Mouse (Mus musculus): Measurements from ENCODE around the gene Hrasls5. TPM values are rescaled to one million over a fixed set of nuclear protein-coding genes. Genes with fewer than 3 reads are reported as not detected.

The Hrasls5 gene
- polyA plus RNA-seq, 1 experiment = 1.7 TPM

DNA sequence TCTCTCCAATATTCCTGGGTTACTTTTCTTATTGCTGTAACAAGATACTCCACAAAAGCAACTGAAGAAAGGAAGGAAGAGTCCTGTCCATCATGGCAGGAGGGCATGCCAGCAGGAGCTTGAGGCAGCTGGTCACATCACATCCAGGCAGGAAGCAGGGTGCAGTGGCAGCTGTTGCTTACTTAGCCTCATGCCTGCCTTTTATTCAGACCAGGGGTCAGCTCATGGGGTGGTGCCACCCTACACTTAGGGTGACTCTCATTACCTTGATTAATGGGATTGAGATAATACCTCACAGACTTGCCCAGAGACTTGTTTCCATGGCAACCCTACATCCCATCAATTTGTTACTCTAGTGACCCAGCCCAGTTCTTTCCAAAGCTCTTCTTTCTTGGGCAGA, 7.3 kb upstream of the Hrasls5 start:
- Histone ChIP-seq H3K27me3 (ENCODE audit: control insufficient read depth, insufficient read depth, low read length) (no peaks in the 10 kb centered on the region), H3K27ac (ENCODE audit: control insufficient read depth, insufficient read depth, low read length) (no peak overlapping the region), H3K4me3 (ENCODE audit: control insufficient read depth, insufficient read depth, low read length) (no peak overlapping the region), H3K4me1 (replicated peaks; ENCODE audit: control insufficient read depth, insufficient read depth, low read length) (peaks cover 12% of the 10 kb centered on the region), H3K36me3 (ENCODE audit: control insufficient read depth, insufficient read depth, low read length) (no peaks in the 10 kb centered on the region)
- no peak for DNase-seq
- TF ChIP-seq POLR2A (IDR thresholded peaks at IDR 0.05; ENCODE audit: control insufficient read depth, extremely low read depth, insufficient read depth, low read length, poor library complexity) (no peak), CTCF (IDR thresholded peaks at IDR 0.05; ENCODE audit: borderline replicate concordance, control insufficient read depth, extremely low read depth, insufficient read depth, low read length, poor library complexity) (no peak)

DNA sequence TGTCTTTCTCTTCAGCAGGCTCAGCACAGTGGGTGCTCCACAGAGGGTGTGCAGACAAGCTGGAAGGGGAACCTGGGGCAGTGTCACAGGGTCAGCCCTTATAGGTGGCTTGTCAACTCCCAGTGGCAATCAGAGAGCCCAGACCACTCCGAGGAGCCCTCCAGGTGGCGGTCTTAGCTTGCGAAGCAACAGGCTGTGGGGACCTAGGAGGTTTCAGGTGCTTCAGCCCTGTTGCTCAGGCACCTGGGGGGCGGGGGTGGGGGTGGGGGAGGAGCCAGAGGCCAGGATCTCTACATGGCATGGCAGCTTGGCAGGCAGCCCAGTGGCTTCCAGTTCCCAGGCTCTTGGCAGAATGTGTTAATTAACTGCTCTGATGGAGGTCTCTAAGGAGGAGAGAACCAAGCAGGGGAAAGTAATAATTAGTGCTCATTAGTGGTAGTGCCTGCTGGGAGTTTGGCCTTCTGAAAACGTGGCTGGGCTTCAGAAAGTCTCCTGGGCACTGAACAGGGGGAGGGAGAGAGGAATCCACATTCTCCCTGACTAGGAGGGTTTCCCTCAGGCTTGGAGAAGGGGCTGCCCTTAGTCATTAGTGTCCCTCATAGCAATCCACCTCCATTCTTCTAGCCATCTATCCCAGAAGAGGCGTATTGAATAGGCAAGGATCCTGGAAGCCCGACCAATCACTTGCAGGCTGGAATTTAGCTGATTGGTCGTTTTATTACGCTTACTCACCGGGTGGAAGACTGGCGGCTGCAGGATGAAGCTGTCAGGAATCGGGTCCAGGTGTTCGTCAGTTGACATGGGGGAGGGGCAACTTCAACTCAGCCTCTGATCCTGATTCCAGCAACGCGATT, 6.2 kb upstream of the Hrasls5 start:
- DNase-seq = no peak
- Histone ChIP-seq H3K4me1 (replicated peaks; ENCODE audit: control insufficient read depth, insufficient read depth, low read length) (peaks cover 12% of the 10 kb centered on the region), H3K36me3 (ENCODE audit: control insufficient read depth, insufficient read depth, low read length) (no peaks in the 10 kb centered on the region), H3K4me3 (ENCODE audit: control insufficient read depth, insufficient read depth, low read length) (no peak overlapping the region), H3K27me3 (ENCODE audit: control insufficient read depth, insufficient read depth, low read length) (no peaks in the 10 kb centered on the region), H3K27ac (ENCODE audit: control insufficient read depth, insufficient read depth, low read length) (no peak overlapping the region)
- TF ChIP-seq POLR2A (IDR thresholded peaks at IDR 0.05; ENCODE audit: control insufficient read depth, extremely low read depth, insufficient read depth, low read length, poor library complexity) (no peak), CTCF (IDR thresholded peaks at IDR 0.05; ENCODE audit: borderline replicate concordance, control insufficient read depth, extremely low read depth, insufficient read depth, low read length, poor library complexity) (no peak)
- 28% methylated on average over 15 of the region's 15 CpGs for WGBS

DNA sequence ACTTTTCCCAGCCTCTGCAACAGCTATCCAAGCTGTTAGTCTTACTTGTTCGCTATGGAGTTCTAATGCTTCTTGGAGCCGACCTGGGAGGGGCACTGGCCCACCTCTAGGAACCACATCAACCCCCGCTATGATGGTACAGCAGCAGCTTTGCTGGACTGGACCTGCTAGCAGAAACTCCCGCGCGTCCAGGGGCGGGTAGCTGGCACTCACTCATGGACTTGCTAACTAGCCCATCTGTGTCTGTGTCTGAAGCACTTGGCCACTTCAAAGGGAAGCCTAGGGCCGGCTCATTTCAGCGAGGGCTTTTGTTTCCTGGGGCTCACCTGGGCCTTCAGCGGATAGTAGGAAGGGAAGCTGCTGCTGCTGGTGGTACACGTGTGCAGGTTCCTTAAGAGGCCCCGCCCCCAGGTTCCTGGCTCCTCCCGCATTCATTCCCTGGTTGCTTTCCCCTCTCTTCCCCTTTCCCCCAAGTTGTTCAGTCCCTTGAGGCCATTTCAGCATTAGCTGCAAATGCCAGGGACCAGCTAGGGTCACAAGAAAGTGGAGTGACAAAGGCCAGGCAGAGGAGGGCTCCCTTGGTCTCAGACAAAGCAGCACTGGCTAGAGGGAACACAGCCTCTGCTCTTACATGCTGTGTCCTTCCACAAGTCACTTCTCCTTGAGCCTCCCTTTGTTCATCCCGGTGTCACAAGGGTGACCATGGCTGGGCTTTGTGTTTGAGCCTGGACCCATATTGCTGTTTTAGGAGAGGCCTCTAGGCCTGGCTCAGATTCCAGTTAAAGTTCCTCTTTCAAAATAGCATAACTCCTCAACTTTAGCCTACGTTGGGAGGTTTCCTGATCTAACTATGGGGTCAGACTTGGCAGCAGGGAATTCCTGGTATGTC, 5.3 kb upstream of the Hrasls5 start, which contains the start of gene Lgals12:
Lgals12 (minus strand) TSS at position 393 of the 889 bp plus-strand sequence.
- WGBS = 38% methylated on average over 15 of the region's 15 CpGs
- DNase-seq = no peak
- TF ChIP-seq CTCF (IDR thresholded peaks at IDR 0.05; ENCODE audit: borderline replicate concordance, control insufficient read depth, extremely low read depth, insufficient read depth, low read length, poor library complexity) = no peak
- H3K36me3 ChIP-seq (ENCODE audit: control insufficient read depth, insufficient read depth, low read length) = no peaks in the 10 kb centered on the region
- H3K4me1 ChIP-seq (replicated peaks; ENCODE audit: control insufficient read depth, insufficient read depth, low read length) = peaks cover 12% of the 10 kb centered on the region
- no peak within 1 kb of the TSS for H3K4me3 ChIP-seq (ENCODE audit: control insufficient read depth, insufficient read depth, low read length)
- H3K27ac ChIP-seq (ENCODE audit: control insufficient read depth, insufficient read depth, low read length) = no peak within 1 kb of the TSS
- no peaks in the 10 kb centered on the region for H3K27me3 ChIP-seq (ENCODE audit: control insufficient read depth, insufficient read depth, low read length)

DNA sequence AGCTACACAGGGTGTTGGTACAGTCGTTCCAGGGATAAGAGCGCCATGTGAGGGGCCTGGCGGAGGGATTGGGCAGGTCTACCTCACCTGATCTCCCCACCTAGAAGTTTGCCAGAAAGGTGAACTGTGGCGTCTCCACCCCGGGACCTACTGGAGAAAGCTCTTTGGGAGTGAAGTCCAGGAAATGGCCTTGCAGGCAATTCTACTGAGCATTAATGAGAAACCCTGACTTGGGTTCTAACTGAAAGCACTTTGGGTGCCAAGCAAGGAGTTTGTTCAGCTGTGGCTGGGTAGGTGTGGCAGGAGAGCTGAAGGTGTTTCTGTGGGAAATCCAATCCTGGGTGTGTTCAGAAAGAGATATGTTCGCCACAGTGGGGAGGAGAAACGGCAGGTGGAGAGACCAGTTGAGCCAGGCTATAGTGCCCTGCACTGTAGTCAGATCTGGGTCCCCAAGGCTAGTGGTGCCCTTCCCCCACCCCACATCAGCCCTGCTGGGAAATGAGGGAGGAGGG, 4.6 kb upstream of the Hrasls5 start:
- no peaks in the 10 kb centered on the region for H3K36me3 ChIP-seq (ENCODE audit: control insufficient read depth, insufficient read depth, low read length)
- H3K4me3 ChIP-seq (ENCODE audit: control insufficient read depth, insufficient read depth, low read length) = no peak overlapping the region
- H3K27me3 ChIP-seq (ENCODE audit: control insufficient read depth, insufficient read depth, low read length) = no peaks in the 10 kb centered on the region; the same call in 1 of the 2 replicates
- TF ChIP-seq POLR2A (IDR thresholded peaks at IDR 0.05; ENCODE audit: control insufficient read depth, extremely low read depth, insufficient read depth, low read length, poor library complexity) = no peak
- DNase-seq = no peak
- no peak overlapping the region for H3K27ac ChIP-seq (ENCODE audit: control insufficient read depth, insufficient read depth, low read length)
- 65% methylated on average over 7 of the region's 7 CpGs for WGBS
- H3K4me1 ChIP-seq (replicated peaks; ENCODE audit: control insufficient read depth, insufficient read depth, low read length) = peaks cover 12% of the 10 kb centered on the region

DNA sequence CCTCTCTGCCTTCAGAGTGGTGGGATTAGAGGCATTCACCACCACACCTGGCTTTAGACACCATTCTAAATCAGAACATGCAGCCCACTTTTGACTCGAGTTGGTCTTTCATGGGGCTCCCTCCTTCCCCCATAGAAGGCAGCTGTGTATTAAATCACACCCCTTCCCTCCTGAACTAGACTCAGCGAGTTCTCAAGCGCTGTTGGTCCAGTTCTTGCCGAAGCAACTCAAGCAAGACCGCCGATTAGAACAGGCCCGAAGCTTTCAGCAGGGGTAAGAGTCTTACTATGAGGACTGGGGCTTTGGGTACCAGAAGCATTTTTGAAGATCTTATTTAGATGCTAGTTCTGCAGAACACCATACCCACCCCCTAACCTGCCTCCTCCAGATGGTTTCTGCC, 810 bp downstream of the Hrasls5 start:
- H3K36me3 ChIP-seq (ENCODE audit: control insufficient read depth, insufficient read depth, low read length) = no peaks in the 10 kb centered on the region
- no peaks in the 10 kb centered on the region for H3K4me1 ChIP-seq (replicated peaks; ENCODE audit: control insufficient read depth, insufficient read depth, low read length)
- H3K27ac ChIP-seq (ENCODE audit: control insufficient read depth, insufficient read depth, low read length) = no peak overlapping the region
- WGBS = 88% methylated on average over 7 of the region's 7 CpGs
- H3K4me3 ChIP-seq (ENCODE audit: control insufficient read depth, insufficient read depth, low read length) = no peak overlapping the region
- DNase-seq = no peak
- no peak for TF ChIP-seq POLR2A (IDR thresholded peaks at IDR 0.05; ENCODE audit: control insufficient read depth, extremely low read depth, insufficient read depth, low read length, poor library complexity)
- TF ChIP-seq CTCF (IDR thresholded peaks at IDR 0.05; ENCODE audit: borderline replicate concordance, control insufficient read depth, extremely low read depth, insufficient read depth, low read length, poor library complexity) = no peak
- H3K27me3 ChIP-seq (ENCODE audit: control insufficient read depth, insufficient read depth, low read length) = no peaks in the 10 kb centered on the region; the same call in 1 of the 2 replicates

DNA sequence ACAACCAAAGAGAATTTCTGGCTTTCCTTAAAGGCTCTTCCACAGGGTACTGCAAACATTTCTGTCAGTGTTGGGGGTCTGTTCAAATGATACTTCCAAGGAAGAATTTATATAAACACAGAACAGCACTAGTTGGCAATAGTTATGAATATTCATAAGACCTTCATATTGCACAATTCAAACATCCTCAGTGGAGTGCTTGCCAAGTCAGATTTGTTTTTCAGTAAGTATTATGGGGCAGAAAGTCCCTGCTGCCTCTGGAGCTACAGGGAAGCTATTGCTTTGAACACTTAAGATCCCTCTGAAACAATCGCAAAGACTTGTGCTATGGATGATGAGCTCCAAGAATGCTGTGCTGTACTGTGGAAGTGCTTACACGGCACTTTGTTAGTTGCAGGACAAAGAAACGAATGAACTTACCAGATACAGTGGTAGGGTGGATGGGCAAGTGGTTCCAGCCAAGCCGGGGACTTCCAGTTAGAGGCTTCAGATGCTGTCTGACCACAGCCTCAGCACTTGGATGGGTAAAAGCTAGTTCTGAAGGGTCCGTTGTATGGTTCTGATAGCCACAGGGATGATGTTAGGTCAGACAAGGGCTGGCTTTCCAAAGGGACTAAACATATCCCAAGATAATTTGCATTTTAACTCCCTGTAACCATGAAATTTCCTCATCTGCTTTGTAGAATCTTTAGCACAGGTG, 4.0 kb downstream of the Hrasls5 start:
- TF ChIP-seq CTCF (IDR thresholded peaks at IDR 0.05; ENCODE audit: borderline replicate concordance, control insufficient read depth, extremely low read depth, insufficient read depth, low read length, poor library complexity) = no peak
- no peak for TF ChIP-seq POLR2A (IDR thresholded peaks at IDR 0.05; ENCODE audit: control insufficient read depth, extremely low read depth, insufficient read depth, low read length, poor library complexity)
- WGBS = 85% methylated on average over 5 of the region's 5 CpGs
- no peak overlapping the region for H3K4me3 ChIP-seq (ENCODE audit: control insufficient read depth, insufficient read depth, low read length)
- H3K27ac ChIP-seq (ENCODE audit: control insufficient read depth, insufficient read depth, low read length) = no peak overlapping the region
- no peak for DNase-seq
- H3K4me1 ChIP-seq (replicated peaks; ENCODE audit: control insufficient read depth, insufficient read depth, low read length) = no peaks in the 10 kb centered on the region
- H3K36me3 ChIP-seq (ENCODE audit: control insufficient read depth, insufficient read depth, low read length) = no peaks in the 10 kb centered on the region
- no peaks in the 10 kb centered on the region; the same call in 1 of the 2 replicates for H3K27me3 ChIP-seq (ENCODE audit: control insufficient read depth, insufficient read depth, low read length)
